Mouse (Mus musculus) C2C12 (cell line): ENCODE measurements around the gene Plk5.

Experiments
- CTCF ChIP-seq: IDR thresholded peaks from one replicate; pipeline ENCODE4 v1.5.1; 2011; ENCODE audit not compliant: control insufficient read depth, insufficient read depth, insufficient read length
- USF1 ChIP-seq: IDR thresholded peaks from one replicate; pipeline ENCODE4 v1.6.1; 2011; ENCODE audit warnings: low read depth, mild to moderate bottlenecking, control low read depth, moderate library complexity

DNA sequence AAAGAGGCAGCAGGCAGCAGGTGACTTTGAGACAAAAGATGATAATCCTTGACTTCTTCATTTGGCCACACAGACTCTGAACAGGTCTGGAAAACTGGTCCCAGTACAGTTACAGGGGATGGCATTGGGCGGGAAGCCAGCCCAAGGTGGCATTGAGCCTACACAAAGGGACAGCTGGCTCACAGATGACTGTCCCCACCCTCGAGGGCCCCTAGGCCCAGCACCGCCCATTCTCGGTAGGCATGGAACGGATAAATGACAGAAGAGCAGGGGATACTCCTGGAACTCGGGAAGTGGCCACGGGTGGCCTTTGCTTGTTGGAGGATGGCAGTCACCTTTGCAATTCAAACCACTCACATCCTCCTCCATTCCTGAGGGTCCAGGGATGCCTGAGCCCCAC, 29.1 kb downstream of the Plk5 start:
- no peak for TF ChIP-seq CTCF
- TF ChIP-seq USF1: no peak
